Mouse (Mus musculus): ENCODE results near the gene Mfrp. TPM values are rescaled to one million over a fixed set of nuclear protein-coding genes. Genes with fewer than 3 reads are reported as not detected.
A peak's percentile ranks its signal among the peaks of the same experiment; 100 is the strongest.
"Not testable (repeated sequence)": the region's sequence is repeated elsewhere in the genome, so short reads cannot be mapped to it uniquely, and the experiment has no call there.

Gene Mfrp
- polyA plus RNA-seq, 1 experiment = 0.95 TPM

DNA sequence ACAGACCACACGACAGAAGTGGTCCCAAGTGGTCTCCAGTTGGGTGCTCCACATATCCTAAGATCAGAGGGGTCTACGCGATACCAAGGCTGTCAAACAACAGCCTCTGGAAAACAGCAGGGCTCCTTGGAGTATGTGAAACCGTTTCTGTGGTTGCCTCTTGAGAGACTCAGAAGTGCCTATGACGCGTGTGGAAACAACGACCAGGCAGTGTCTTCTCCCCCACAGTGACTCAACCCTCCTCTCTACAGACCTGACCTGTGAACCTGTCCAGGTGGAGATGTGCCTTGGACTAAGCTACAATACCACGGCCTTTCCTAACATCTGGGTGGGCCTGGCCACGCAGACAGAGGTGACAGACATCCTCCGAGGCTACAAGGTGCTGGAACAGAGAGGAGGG lies 4.3 kb downstream of the Mfrp start:
- Histone ChIP-seq H3K4me3 (replicated peaks; ENCODE audit: control insufficient read depth, low read depth, low read length) (no peak overlapping the region), H3K27ac (ENCODE audit: control insufficient read depth, insufficient read depth, low read depth, low read length, poor library complexity) (no peak overlapping the region), H3K4me1 (ENCODE audit: control insufficient read depth, insufficient read depth, low read length) (peaks cover 1% of the 10 kb centered on the region; the same call in 1 of the 2 replicates)
- 64% methylated on average over 10 of the region's 10 CpGs for whole genome bisulfite sequencing
- TF ChIP-seq POLR2A (IDR thresholded peaks at IDR 0.05; ENCODE audit: borderline replicate concordance, control insufficient read depth, low read depth, low read length) (no peak), CTCF (IDR thresholded peaks at IDR 0.05; ENCODE audit: control insufficient read depth, insufficient read depth, low read length) (no peak)

DNA sequence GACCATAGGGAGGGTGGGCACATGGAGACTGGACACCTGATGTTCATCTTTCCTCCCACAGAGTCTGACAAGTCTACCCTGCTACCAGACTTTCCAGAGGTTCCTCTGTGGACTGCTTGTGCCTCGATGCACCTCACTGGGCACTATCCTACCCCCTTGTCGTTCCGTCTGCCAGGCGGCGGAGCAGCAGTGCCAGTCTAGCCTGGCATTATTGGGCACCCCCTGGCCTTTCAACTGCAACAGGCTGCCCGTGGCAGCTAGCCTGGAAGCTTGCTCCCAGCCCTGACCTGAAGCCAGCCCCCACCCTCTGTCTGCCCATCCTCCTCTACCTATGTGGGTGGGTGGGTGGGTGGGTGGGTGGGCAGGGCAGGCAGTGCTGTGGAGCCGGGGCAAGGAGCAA lies 4.7 kb downstream of the Mfrp start:
- Histone ChIP-seq H3K4me3 (replicated peaks; ENCODE audit: control insufficient read depth, low read depth, low read length) (no peak overlapping the region), H3K27ac (ENCODE audit: control insufficient read depth, insufficient read depth, low read depth, low read length, poor library complexity) (no peak overlapping the region), H3K4me1 (ENCODE audit: control insufficient read depth, insufficient read depth, low read length) (peaks cover 1% of the 10 kb centered on the region; the same call in 1 of the 2 replicates)
- WGBS = 94% methylated on average over 7 of the region's 7 CpGs
- TF ChIP-seq CTCF (IDR thresholded peaks at IDR 0.05; ENCODE audit: control insufficient read depth, insufficient read depth, low read length) (no peak), POLR2A (IDR thresholded peaks at IDR 0.05; ENCODE audit: borderline replicate concordance, control insufficient read depth, low read depth, low read length) (no peak)

DNA sequence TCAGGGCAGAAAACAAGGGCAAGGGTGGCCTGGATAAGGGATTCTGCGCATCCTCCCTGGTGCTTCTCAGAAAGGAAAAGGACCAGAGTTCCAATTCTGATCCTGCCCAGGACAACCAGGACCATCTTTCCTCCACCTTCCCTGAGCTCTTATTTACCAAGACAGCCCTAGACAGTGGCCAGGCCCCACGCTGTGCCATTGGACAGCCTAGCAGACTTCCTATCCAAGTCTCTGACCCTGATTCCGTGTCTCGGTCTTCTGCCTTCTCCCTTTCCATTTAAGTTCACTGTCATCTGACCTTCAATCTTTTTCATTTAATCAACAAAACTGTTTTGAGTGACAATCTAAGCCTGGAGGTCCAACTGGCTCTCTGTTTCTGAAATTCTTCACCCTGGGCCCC lies 5.1 kb downstream of the Mfrp start:
- TF ChIP-seq CTCF (IDR thresholded peaks at IDR 0.05; ENCODE audit: control insufficient read depth, insufficient read depth, low read length) (no peak), POLR2A (IDR thresholded peaks at IDR 0.05; ENCODE audit: borderline replicate concordance, control insufficient read depth, low read depth, low read length) (no peak)
- WGBS = 88% methylated on average over 4 of the region's 4 CpGs
- Histone ChIP-seq H3K4me1 (ENCODE audit: control insufficient read depth, insufficient read depth, low read length) (peaks cover 1% of the 10 kb centered on the region; the same call in 1 of the 2 replicates), H3K27ac (ENCODE audit: control insufficient read depth, insufficient read depth, low read depth, low read length, poor library complexity) (no peak overlapping the region), H3K4me3 (replicated peaks; ENCODE audit: control insufficient read depth, low read depth, low read length) (no peak overlapping the region)

DNA sequence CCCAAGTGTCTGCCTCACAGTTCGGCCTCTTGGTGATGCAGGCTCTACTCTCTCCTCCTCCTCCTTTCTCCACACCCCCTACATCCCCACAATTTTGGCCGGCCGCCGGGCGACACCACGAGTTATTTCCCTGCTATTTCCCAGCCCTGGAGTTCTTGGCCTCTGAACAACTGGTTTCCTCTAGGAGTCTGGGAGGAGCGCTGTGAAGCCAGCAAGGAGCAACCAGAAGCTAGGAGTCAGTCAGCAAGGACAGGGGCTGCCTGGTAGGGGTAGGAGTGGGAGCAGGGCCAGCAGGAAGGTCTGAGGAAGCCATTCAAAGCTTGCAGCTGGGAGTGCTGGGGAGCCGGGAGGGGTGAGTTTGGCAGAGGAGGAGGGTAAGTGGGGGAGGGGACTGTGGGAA lies 5.6 kb downstream of the Mfrp start, which contains the start of gene C1qtnf5:
C1qtnf5 (plus strand) TSS at position 136 of the 400 bp plus-strand sequence.
- TF ChIP-seq CTCF (IDR thresholded peaks at IDR 0.05; ENCODE audit: control insufficient read depth, insufficient read depth, low read length) (no peak), POLR2A (IDR thresholded peaks at IDR 0.05; ENCODE audit: borderline replicate concordance, control insufficient read depth, low read depth, low read length) (no peak)
- peaks cover 1% of the 10 kb centered on the region; the same call in 1 of the 2 replicates for H3K4me1 ChIP-seq (ENCODE audit: control insufficient read depth, insufficient read depth, low read length)
- no peak within 1 kb of the TSS for H3K27ac ChIP-seq (ENCODE audit: control insufficient read depth, insufficient read depth, low read depth, low read length, poor library complexity)
- H3K4me3 ChIP-seq (replicated peaks; ENCODE audit: control insufficient read depth, low read depth, low read length) = no peak within 1 kb of the TSS
- 88% methylated on average over 8 of the region's 8 CpGs for WGBS

DNA sequence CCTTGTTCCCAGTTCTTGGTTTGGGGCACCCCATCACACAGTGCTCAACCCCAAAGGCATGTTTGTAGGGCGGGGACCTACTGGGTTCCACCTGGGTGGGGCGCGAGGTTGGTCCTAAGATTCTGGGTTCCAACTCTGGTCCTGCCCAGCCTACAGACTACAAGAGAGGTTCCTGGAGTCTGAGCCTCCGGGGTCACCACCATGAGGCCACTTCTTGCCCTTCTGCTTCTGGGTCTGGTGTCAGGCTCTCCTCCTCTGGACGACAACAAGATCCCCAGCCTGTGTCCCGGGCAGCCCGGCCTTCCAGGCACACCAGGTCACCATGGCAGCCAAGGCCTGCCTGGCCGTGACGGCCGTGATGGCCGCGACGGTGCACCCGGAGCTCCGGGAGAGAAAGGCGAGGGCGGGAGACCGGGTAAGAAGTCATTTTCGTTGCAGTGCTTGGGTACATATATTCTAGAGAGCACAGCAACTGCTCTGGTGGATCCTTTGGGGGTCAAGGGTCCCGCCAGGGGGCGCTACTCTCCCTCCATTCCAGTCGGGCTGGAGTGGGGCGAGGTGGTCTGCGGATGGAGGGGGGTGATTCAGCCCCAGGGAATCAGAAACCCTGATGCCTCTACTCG lies 6.1 kb downstream of the Mfrp start:
- TF ChIP-seq POLR2A (IDR thresholded peaks at IDR 0.05; ENCODE audit: borderline replicate concordance, control insufficient read depth, low read depth, low read length) (no peak), CTCF (IDR thresholded peaks at IDR 0.05; ENCODE audit: control insufficient read depth, insufficient read depth, low read length) (peak; percentile 21; the same call in 1 of the 2 replicates)
- Histone ChIP-seq H3K4me3 (replicated peaks; ENCODE audit: control insufficient read depth, low read depth, low read length) (no peak overlapping the region), H3K27ac (ENCODE audit: control insufficient read depth, insufficient read depth, low read depth, low read length, poor library complexity) (no peak overlapping the region), H3K4me1 (ENCODE audit: control insufficient read depth, insufficient read depth, low read length) (peaks cover 1% of the 10 kb centered on the region; the same call in 1 of the 2 replicates)
- WGBS = 88% methylated on average over 25 of the region's 25 CpGs

DNA sequence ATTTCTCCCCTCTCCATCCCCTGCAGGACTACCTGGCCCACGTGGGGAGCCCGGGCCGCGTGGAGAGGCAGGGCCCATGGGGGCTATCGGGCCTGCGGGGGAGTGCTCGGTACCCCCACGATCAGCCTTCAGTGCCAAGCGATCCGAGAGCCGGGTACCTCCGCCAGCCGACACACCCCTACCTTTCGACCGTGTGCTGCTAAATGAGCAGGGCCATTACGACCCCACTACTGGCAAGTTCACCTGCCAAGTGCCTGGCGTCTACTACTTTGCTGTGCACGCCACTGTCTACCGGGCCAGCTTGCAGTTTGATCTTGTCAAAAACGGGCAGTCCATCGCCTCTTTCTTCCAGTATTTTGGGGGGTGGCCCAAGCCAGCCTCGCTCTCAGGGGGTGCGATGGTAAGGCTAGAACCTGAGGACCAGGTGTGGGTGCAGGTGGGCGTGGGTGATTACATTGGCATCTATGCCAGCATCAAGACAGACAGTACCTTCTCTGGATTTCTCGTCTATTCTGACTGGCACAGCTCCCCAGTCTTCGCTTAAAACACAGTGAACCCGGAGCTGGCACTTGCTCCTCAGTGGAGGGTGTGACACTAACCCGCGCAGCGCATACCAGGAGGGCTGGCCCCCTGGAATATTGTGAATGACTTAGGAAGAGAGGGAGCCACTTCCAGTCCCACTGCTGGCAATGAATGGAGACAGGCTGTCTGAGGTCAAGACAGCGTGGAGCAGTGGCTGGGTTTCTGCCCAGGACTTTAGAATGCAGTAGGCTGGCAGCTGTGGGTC lies 6.9 kb downstream of the Mfrp start:
- WGBS = 92% methylated on average over 31 of the region's 31 CpGs
- no peak overlapping the region for H3K4me3 ChIP-seq (replicated peaks; ENCODE audit: control insufficient read depth, low read depth, low read length)
- H3K27ac ChIP-seq (ENCODE audit: control insufficient read depth, insufficient read depth, low read depth, low read length, poor library complexity) = no peak overlapping the region
- peaks cover 1% of the 10 kb centered on the region; the same call in 1 of the 2 replicates for H3K4me1 ChIP-seq (ENCODE audit: control insufficient read depth, insufficient read depth, low read length)
- no peak for TF ChIP-seq CTCF (IDR thresholded peaks at IDR 0.05; ENCODE audit: control insufficient read depth, insufficient read depth, low read length)
- TF ChIP-seq POLR2A (IDR thresholded peaks at IDR 0.05; ENCODE audit: borderline replicate concordance, control insufficient read depth, low read depth, low read length) = no peak

DNA sequence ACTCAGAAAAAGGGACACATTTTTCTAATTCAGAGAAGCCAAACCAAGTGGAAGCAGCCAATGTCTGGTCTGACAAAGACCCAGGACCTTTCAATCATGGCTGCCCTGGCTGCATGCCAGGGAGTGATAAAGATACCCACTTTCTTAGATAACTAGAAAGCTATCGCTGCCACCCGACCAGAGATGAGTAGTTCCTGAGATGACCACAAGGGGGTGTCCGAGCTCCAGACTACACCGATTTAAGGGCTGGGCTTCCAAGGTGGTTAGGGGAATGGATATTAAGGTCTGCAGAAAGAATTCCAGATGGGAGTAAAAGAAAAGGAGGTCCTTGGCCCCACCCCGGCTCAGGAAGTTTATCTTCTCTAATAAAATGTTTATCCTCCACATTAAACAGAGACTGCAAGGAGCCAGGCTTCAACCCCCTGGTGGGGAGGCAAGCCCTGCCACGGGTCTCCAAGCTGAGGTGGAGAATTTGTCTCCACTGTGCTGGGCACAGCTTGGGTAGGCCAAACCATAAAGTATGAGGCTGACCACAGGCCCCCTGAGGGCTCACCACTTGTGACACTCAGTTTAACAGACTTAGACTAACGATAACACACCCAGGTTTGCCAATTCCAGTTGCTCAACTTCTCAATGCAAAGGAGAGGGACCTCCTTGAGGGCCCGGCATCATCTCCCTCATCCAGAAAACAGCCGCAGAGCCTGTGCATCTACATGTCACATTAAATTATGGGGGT lies 8.0 kb downstream of the Mfrp start:
- Histone ChIP-seq H3K27ac (ENCODE audit: control insufficient read depth, insufficient read depth, low read depth, low read length, poor library complexity) (peak overlapping the region; percentile 64), H3K4me1 (ENCODE audit: control insufficient read depth, insufficient read depth, low read length) (no peaks in the 10 kb centered on the region; the same call in 1 of the 2 replicates), H3K4me3 (replicated peaks; ENCODE audit: control insufficient read depth, low read depth, low read length) (no peak overlapping the region)
- TF ChIP-seq POLR2A (IDR thresholded peaks at IDR 0.05; ENCODE audit: borderline replicate concordance, control insufficient read depth, low read depth, low read length) (no peak), CTCF (IDR thresholded peaks at IDR 0.05; ENCODE audit: control insufficient read depth, insufficient read depth, low read length) (peak; percentile 74)
- WGBS = 16% methylated on average over 9 of the region's 9 CpGs

DNA sequence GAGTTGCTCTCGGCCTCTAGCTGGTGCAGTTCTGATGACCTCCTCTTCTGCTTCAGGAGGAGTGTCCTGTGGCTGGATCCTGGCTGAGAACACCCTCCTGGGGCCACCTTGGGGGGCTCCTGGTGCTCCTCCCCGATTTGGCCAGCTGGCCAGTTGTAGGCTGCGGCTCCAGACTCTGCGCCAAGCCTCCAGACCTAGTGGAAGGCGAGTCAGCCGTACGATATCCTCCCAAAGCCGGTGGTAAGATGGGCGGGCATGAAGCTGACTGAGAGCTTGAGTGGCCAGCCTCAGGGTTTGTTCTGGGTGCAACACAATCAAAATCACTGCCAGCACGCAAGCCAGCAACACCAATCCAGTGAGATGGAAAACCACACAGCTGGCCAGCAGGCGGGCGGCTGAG lies 10.4 kb downstream of the Mfrp start:
- H3K27ac ChIP-seq (ENCODE audit: control insufficient read depth, insufficient read depth, low read depth, low read length, poor library complexity); H3K4me3 ChIP-seq (replicated peaks; ENCODE audit: control insufficient read depth, low read depth, low read length); H3K4me1 ChIP-seq (ENCODE audit: control insufficient read depth, insufficient read depth, low read length): not testable (repeated sequence)
- 71% methylated on average over 10 of the region's 12 CpGs for WGBS

All from bone marrow, adult 2 months (tissue).